Mouse (Mus musculus) cortical plate, adult 2 months (tissue): Measurements from ENCODE around the gene Olfr693.
"Not testable (repeated sequence)": the region's sequence is repeated elsewhere in the genome, so short reads cannot be mapped to it uniquely, and the experiment has no call there.

ENCODE experiments used
- CTCF ChIP-seq: fragments of 200-500 bp; IDR thresholded peaks from 2 replicates; pipeline ENCODE4 v1.5.1; 2011; ENCODE audit warnings: mild to moderate bottlenecking, control low read depth, low read length; ENCODE audit not compliant: insufficient read depth; ENCODE audit errors: extremely low read depth
- POLR2A ChIP-seq: fragments of 200-500 bp; IDR thresholded peaks from 2 replicates; pipeline ENCODE4 v1.6.1; 2011; ENCODE audit warnings: mild to moderate bottlenecking, low read length, control low read depth; ENCODE audit not compliant: insufficient read depth; ENCODE audit errors: extremely low read depth

GRCm38 (mm10) chr7:106725654-106726053, 45.3 kb upstream of the Olfr693 start:
- not testable (repeated sequence) for TF ChIP-seq POLR2A, CTCF
